Mouse (Mus musculus) yolk sac, embryonic 10.5 days (tissue): ENCODE measurements at regions not wholly inside any gene's neighbourhood (a gene's known extent, or its start where the extent isn't known, plus 50 kb on each side); places are given as distances from the start of the nearest gene placed in this dataset.

ENCODE experiments used
- DNase-seq: peaks from one replicate; pipeline ENCODE4 v3.0.0-alpha.2; 2017; ENCODE audit warnings: low spot score

DNA sequence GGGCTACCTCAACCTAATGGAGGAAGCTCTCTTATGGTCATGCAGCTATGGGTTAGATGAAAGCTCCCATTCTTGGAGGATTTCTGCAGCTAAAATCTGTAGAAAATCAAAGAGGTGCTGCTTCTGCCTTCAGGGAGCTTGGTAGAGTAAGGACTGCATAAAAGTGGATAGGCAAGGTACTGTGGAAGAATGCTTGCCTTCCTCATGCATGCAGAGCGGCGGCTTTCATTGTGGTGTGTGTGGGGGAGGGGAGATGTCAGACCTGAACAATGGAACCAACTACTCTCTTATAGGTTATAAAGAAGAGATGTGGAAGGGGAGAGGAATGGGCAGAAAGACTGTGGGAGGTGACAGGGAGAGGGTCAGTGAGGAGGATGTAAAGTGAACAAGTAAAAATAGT, 392.8 kb upstream of the Atp11b start:
- no peak for DNase-seq

DNA sequence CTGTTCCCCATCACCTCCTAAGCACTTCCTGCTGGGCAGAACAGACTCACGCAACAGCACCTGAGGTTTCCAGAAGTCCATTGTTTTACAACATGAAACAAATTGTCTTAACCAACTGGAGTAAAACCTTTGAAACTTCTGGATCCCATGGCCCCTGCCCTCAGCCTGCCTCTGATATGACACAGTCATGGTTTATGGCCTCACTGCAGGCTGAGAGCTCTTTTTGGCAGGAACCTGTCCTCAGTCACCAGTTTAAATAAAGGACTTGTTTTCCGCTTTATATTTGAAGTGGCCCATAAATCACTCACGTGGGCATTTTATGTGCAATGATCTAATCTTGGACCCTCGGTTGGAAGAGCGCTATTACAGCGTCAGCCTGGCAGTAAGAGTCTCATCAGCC, 388.5 kb upstream of the Atp11b start:
- no peak for DNase-seq

DNA sequence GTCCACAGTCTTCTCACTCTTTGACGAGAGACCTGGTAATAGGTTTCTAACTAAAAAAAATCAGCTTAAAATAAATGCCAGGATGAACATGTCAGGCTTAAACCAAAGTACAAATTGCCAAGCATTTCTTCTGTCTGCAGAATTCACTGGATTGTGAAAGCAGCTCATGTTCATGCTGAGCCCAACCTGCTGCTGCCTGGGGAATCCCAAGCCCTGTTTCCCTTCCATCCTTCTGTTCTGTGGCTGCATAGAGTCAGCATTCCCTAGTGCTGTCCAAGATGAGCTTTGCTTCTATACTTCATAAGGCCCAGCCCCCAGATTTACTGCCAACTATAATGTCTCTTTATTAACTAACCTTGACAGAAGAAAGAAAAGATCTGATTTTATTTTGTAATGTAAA, 381.6 kb upstream of the Atp11b start:
- no peak for DNase-seq

DNA sequence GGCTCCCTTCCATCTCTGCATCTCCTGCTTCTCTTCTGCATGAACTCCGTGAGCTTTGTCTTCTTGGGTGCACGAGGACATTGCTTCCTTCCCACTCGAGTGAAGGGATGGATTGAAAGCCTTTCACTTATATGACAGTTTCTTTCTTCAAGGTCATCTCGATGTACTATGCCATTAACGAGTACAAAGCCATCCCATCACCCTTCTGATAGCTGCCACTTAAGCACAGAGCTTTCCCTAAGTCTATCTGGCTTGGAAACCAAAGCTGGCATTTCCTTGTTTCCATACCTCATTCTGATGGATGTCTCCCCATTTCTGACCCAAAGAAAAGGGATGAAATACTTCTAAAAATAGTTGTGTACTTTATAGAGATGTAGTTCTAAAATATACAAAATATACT, 366.5 kb upstream of the Atp11b start:
- no peak for DNase-seq

DNA sequence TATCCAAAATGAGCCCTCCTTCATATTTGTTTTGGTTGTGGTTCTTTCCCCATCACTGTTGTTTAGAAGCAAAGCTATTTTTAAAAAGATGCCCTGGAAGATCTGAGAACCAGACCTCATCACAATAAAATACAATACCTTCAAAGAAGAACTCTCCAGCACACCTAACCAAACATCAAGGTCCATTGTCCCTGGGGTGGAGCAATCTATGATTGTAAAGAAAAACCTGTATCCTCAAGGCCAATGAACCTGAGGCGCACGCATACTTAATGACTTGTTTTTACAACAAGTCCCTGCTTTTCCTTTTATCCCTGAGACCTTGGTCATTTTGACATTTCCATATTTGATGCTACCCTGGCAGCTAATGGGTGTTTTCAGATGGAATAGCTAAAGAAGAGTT, 361.2 kb upstream of the Atp11b start:
- no peak for DNase-seq

DNA sequence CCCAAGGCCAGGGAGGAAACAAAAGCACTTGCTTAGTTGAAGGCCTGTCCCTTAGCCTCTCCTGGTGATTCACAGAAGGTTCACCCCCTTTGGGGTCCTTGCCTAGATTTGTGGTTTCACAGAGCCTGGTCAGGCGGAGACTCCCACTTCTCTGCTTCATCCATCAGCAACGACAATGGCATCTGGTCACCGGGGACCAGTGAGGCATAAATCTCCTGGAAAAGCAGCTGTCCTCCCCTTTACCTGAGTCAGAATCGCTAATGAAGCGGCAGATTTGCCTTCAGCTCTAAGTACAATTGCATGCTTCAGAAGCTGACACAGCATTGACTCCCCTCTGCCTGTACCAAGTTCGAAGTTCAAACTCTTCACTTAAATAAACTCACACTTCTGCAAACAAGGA, 353.7 kb upstream of the Atp11b start:
- DNase-seq = peak; percentile 75

DNA sequence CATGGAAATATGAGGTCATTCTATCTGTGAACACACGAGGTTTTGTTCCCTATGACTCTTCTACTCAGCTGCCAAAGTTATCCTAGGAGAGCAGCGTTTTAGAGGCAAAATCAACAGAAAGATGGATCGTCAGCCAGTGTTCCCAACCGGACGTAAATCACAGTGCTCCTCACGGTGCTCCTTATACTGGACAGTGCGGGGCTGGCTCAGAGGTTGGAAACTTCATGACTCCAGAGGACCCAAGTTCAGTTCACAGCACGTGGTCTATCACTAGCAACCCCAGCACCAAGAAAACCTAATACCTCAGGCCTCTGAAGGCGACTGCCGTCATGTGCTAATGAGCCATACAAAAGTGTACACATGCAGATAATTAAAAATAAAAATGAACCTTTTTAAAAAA, 351.2 kb upstream of the Atp11b start:
- no peak for DNase-seq

DNA sequence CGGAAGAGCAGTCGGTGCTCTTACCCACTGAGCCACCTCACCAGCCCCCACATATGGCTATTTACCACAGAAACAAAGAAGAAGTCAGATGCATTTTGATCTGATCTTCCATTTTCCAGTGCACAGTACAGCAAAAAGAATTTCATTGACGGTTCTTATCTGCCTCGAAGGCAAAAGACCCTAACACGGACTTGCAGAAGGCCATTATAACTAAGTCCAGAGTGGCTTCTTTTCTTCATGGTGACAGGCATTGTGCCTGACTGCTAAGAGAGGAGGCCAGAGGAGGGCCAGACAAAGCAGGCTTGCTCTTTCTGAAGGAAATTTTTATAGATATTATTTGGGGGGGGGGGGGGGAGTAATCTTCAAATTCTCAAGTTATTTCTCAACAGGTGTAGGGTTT, 350.0 kb upstream of the Atp11b start:
- DNase-seq = no peak

DNA sequence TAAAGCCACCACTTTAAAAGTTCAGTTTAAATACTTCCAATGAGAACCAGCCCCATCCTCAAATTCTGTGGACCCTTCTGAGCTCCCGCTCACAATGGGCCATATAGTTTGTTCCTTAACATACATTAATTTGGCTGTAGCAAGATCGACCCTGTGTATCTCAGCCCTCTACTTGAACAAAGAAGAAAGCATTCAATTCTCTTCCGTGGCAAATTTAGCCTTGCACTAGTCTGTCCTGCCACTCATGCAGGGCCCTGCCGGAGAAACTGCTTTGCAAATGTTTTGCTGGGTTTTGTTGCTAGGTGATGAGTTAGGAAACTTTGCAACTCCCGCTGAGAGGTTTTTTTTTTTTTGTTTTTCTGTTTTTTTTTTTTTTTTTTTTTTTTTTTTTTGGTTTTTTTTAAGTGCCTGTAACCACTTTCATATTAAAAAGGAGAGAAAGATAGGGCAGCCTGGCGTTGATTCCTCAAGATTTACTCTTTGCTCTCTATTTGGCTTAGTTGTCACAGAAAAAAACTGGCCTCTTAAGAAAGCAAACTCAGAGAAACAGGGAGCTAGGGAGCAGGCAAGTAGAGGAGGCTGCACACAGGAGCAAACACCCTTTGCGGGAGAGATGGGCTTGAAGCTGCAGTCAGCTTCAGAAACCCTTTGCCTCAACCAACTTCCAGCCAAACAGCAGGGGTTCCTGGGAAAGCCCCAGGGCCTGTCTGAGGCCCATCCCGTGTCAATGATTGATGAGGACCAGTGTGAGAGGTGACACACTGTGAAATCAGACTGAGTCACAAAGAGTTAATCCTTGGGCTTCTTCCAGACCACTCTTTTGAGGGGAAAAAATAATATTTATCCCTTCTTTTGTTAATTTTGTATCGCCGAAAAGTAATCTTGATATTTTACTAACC, 349.2 kb upstream of the Atp11b start:
- peak; percentile 53 for DNase-seq

DNA sequence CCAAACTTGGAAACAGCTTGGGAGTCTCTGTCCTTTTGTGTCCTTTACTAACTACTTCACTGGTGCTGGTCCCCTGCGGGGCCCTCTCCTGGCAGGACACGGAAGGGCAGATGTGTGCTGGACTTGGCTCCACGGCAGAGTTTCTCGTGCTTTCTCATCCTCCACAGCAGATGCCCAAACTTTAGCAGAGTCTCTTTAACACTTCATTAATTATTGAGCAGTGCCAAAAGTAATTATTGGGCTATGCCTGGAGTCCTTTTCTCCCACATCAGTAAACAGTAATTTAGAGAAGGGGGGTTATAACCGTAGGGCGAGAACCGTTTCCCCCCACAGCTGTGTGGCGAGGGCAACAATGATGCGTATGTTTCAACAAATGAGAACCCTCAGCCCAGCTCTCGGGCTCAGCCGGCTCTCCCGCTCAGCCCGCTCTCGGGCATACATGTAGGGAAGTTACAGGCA, 348.3 kb upstream of the Atp11b start:
- peak; percentile 14 for DNase-seq

DNA sequence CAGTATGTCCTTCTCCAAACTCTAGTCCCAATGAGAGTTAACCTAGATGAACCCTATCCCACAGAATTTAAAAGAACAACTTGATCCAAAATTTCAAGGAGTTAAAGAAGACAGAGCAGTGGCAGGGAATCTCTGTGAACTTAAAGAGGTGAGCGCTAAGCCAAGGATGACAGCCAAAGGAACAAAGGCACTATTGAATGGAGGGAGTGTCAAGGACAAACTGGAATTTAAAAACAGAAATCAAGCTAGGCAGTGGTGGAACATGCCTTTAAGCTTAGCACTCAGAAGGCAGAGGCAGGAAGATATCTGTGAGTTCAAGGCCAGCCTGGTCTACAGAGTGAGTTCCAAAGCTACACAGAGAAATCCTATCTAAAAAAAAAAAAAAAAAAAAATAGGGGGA, 316.2 kb upstream of the Atp11b start:
- no peak for DNase-seq

DNA sequence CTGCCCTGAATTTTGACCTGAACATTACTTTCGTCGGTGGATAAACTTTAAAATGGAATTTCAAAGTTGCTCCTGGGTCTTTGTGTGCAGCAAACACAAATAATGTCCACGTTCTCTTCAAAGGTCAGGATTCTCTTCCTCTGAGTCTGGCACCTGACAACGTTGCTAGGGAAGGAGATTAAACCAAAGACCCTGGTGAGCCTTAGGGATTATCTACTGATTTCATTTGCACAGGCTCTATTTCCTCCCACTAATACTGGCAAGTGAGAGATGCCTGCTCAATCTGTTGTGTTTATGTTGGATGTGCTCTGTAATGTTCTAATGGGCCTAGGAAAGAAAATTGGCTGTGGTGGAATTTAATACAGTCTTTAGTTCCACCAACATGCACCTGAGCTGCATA, 291.0 kb upstream of the Atp11b start:
- DNase-seq = no peak

DNA sequence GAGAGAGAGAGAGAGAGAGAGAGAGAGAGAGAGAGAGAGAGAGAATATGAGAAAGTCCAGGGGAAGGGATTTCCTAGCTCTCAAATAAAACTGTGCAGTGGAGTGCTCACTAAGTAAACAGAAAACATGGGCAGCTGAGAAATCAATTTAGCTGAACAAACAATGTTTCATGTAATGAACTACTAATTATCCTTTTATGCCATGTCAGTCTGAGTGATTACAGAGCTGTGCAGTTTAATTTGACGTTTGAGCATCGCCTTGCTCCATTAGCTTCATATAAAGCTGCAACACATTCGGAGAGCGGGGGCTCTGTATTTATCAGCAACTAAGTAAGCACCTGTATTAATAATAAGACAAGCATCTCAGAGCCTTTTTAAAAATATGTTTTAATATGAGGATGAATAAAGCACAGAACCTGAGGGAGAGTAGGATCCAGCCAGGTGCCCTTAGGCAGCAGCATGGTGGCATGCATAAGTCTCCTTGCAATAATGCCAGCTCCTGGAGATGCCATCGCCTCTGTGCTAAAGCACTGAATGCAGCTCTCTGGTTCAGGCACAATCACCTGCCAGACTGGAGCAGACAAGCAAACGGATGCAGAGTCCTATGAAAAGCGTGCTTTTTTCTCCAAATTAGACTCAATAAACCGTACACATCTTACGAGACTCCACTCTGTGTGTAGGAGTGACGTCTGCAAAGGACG, 289.5 kb upstream of the Atp11b start:
- DNase-seq = no peak

DNA sequence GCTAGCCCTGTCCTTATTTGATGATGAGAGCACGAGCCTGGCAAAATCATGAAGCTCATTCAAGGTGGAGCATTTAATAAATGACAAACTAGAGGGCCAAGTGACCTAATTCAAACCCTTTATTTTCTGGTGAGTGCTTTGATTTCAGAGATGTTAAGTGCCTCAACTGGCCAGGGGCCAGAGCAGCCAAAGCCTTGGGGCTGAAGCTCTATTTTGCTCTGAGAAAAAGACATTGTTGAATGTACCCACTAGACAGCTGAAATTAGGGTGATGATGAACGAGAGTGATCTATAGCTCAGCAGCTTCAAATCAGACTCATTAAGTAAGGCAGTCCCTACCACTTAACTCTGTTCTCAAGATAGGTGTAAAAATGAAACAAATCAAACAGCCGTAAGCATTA, 287.9 kb upstream of the Atp11b start:
- no peak for DNase-seq

DNA sequence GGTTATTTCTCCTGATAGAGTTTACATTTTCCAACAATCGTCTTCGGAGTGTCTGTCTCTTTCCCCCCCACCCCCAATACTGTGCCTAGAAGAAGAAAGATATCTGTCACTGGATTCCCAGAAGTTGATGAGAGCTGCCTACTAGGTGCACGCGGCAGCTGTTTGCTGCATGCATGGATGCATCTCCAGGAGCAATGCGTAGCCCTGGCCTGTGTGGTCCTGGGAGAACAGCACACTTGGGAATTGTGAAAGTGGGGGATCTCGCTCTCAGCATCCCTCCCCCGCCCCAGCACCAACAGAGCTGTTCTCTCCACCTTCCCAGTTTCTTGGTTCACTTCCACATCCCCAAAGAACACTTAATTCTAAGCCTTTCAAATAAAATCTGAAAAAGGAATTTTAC, 280.6 kb upstream of the Atp11b start:
- no peak for DNase-seq

DNA sequence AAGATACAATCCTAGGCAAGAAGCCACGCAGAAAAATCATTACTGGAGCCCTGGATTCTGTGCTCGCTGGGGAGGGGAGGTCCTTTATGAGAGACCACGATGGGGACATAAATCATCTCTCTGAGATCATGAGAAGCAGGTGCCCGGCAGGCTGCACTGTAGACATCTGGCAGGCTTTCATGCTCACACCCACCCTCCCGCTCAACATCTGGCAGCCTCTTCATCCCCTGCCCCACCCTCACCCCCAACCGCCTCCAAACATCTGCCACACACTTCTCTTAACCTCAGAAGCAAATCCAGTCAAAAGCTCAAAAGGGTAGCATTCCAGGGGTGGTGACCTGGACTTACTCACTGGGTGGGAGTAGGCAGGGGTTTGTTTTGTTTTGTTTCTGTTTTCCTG, 279.5 kb upstream of the Atp11b start:
- DNase-seq = no peak

DNA sequence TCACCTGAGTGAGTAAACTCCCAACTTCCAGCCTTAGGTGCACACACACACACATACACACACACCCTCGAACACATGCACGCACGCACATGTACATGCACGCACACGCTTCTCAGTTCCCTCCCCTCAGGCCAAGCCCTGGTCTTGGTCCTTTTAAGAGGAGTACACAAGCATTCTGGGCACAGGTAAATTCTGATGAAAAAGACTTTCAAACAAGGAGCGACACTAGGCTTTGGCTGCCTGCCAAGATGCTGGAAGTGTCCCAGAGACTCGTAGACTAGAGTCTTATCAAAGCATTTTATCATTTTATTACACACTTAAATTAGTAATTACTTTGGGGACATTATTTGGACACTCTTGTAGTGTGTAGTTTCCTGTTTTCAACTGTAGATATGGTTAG, 278.6 kb upstream of the Atp11b start:
- DNase-seq = no peak

DNA sequence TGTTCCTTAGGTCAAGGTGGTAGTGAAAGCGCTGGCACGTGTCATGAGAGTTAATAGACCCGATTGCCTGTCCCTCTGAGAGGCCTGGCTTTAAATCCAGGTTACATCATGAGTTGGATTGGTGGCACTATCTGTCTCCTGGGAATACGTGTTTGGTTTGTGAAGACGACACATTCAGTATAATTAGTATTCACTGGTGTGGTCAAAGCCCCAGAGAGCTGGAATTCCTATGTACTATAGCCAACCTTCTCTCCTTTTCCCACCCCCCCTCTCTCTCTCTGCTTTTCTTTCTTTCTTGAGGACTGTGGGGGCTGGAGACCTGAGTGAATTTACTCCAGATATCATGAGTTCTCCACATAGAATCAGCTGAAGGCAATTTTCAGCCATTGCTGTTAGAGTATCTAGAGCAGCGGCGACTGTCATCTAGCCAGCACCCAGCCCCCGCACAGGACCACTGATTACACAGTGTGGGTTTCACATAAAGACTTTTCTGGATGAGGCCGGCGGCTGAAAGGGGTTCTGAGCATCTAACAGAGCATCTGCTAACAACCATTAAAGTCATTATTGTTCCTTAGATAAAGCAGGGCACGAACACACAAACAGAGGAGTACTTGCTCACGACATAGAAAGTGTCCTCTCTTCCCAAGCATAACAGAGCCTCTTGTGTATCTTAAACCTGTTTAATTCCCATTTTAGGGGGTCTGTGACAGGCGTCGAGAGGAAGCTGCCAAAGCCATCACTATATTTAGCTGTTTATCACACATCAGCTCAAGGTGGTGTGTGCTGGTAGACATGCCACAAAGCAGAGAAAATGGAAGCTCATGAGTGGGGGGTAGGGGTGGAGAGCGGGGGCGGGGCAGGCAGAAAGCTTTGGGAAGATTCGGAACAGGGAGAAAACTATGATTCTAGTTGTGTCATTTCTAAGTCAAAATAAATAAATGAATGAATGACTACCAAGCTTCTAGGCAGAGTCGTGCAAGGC, 272.9 kb upstream of the Atp11b start:
- no peak for DNase-seq

DNA sequence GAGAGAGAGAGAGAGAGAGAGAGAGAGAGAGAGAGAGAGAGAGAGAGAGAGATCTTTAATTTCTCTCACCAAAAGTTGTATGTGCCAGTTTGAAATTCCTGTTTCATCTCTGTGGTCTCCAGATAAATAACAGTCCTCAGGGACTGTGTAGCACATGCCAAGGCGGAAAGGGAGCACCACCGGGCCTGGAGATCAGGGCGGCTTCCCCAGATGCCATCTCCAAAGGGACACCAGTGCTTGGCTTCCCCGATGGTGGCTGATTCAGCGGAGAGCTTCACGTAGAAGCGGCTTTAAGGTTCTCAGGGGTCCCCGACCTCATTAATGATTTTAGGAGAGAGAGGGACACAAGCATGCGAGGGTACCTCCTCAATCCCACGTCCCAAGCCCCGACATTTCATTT, 272.1 kb upstream of the Atp11b start:
- DNase-seq = no peak

DNA sequence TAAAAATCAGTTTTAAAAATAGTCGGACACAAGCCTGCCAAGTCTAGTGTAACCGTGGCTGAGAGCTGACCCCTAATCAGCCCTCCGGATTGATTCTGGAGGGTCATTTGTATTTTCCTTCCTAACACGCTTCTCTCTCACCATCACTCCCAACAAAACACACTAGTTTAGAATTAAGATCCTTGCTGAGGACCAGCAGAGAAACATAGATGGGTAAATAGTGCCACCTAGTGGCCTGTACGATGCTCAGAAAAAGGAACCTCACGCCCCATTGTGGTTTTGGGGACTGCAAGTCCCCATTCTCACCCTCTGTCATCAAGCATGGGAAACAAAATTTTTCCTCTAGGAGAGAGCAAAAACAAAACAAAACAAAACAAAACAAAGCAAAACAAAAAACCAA, 271.6 kb upstream of the Atp11b start:
- peak; percentile 15 for DNase-seq

DNA sequence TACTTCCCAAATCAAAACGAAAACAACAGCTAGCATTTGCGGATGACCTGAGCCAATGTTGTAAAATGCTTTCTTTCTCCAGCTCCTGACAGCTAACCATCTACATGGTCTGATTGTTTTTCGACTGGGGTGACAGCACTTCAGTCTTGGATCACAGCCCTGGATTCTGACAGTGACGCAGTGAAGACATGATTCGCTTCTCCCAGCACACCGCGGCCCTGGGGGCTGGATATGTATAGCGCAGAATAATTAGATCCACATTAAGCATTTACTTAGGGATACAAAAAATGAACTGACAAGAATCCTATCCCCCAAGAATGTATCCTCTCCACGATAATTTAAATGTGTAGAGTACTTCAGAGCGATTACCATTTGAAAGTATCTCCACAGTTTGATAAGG, 271.1 kb upstream of the Atp11b start:
- no peak for DNase-seq
